Mouse (Mus musculus): ENCODE data around the gene Usp4. TPM values are rescaled to one million over a fixed set of nuclear protein-coding genes. Genes with fewer than 3 reads are reported as not detected.
"Not testable (repeated sequence)": the region's sequence is repeated elsewhere in the genome, so short reads cannot be mapped to it uniquely, and the experiment has no call there.

The Usp4 gene
- polyA plus RNA-seq, 1 experiment from 2014 or later, result 38.2 TPM

- Histone ChIP-seq H3K4me3 (ENCODE audit: low read depth, low read length) (peak overlapping the region; percentile 98), H3K9me3 (ENCODE audit: low read length) (no peaks in the 10 kb centered on the region), H3K4me2 (ENCODE audit: low read depth, low read length) (peak overlapping the region; percentile 87), H3K4me1 (ENCODE audit: insufficient read depth) (peaks cover 40% of the 10 kb centered on the region), H3K9ac (replicated peaks) (peak overlapping the region; percentile 99), H3K27me3 (ENCODE audit: insufficient read depth, low read length) (no peaks in the 10 kb centered on the region), H3K36me3 (replicated peaks; ENCODE audit: insufficient read depth, low read length) (peaks cover 20% of the 10 kb centered on the region), H3K27ac (ENCODE audit: low read depth) (peak overlapping the region; percentile 100)
- ATAC-seq (peak; percentile 75), DNase-seq (peak; percentile 91)
- under 1% methylated on average over 41 of the region's 51 CpGs for WGBS (ENCODE audit: insufficient replicate concordance)
- TF ChIP-seq CTCF (IDR thresholded peaks at IDR 0.05; ENCODE audit: low read depth), result no peak
- no peak for TF ChIP-seq EP300 (IDR thresholded peaks at IDR 0.05; ENCODE audit: low read depth)
Measured at GRCm38 (mm10) chr9:108306571-108306980, 41.1 kb upstream of the Usp4 start.

GRCm38 (mm10) chr9:108307021-108307807 lies 40.4 kb upstream of the Usp4 start:
- TF ChIP-seq EP300 (IDR thresholded peaks at IDR 0.05; ENCODE audit: low read depth), result no peak
- TF ChIP-seq CTCF (IDR thresholded peaks at IDR 0.05; ENCODE audit: low read depth), result no peak
- Histone ChIP-seq H3K4me3 (ENCODE audit: low read depth, low read length) (peak overlapping the region; percentile 98), H3K4me2 (ENCODE audit: low read depth, low read length) (peak overlapping the region; percentile 87), H3K27me3 (ENCODE audit: insufficient read depth, low read length) (no peaks in the 10 kb centered on the region), H3K9ac (replicated peaks) (peak overlapping the region; percentile 99), H3K4me1 (ENCODE audit: insufficient read depth) (peaks cover 43% of the 10 kb centered on the region), H3K9me3 (ENCODE audit: low read length) (no peaks in the 10 kb centered on the region), H3K36me3 (replicated peaks; ENCODE audit: insufficient read depth, low read length) (peaks cover 20% of the 10 kb centered on the region), H3K27ac (ENCODE audit: low read depth) (peak overlapping the region; percentile 100)
- DNase-seq, result no peak
- 4% methylated on average over 12 of the region's 12 CpGs for WGBS (ENCODE audit: insufficient replicate concordance)
- ATAC-seq, result no peak

DNA sequence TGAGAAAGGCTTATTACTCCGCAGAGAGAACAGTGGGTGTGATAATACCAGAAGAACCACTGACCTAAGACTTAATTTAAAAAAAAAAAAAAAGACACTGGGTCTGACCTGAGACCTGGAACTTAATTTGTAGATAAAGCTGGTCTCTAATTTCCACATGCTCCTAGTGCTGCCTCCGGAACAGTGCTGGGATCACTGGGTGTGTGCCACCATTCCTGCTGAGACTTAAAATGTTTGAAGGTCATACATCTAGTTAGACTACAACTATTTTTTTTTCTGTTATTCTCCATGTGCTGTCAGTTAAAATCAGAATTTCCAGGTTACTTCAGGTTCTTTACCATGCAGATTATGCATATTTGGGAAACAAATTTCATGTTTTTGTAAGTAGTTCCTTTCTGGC lies 39.5 kb upstream of the Usp4 start:
- Histone ChIP-seq H3K9me3 (ENCODE audit: low read length) (no peaks in the 10 kb centered on the region), H3K4me2 (ENCODE audit: low read depth, low read length) (peak overlapping the region; percentile 87), H3K27me3 (ENCODE audit: insufficient read depth, low read length) (no peaks in the 10 kb centered on the region), H3K4me1 (ENCODE audit: insufficient read depth) (peaks cover 39% of the 10 kb centered on the region), H3K36me3 (replicated peaks; ENCODE audit: insufficient read depth, low read length) (peaks cover 14% of the 10 kb centered on the region), H3K27ac (ENCODE audit: low read depth) (peak overlapping the region; percentile 64), H3K9ac (replicated peaks) (peak overlapping the region; percentile 67), H3K4me3 (ENCODE audit: low read depth, low read length) (peak overlapping the region; percentile 98)
- ATAC-seq (no peak), DNase-seq (no peak)
- 39% methylated on average over 2 of the region's 2 CpGs for WGBS (ENCODE audit: insufficient replicate concordance)
- TF ChIP-seq EP300 (IDR thresholded peaks at IDR 0.05; ENCODE audit: low read depth), result no peak
- TF ChIP-seq CTCF (IDR thresholded peaks at IDR 0.05; ENCODE audit: low read depth), result no peak

GRCm38 (mm10) chr9:108317572-108317971 lies 30.1 kb upstream of the Usp4 start:
- ATAC-seq (no peak), DNase-seq (no peak)
- Histone ChIP-seq H3K36me3 (replicated peaks; ENCODE audit: insufficient read depth, low read length) (peaks cover 33% of the 10 kb centered on the region), H3K27ac (ENCODE audit: low read depth) (no peak overlapping the region), H3K27me3 (ENCODE audit: insufficient read depth, low read length) (no peaks in the 10 kb centered on the region), H3K4me1 (ENCODE audit: insufficient read depth) (peaks cover 13% of the 10 kb centered on the region), H3K9me3 (ENCODE audit: low read length) (no peaks in the 10 kb centered on the region), H3K4me3 (ENCODE audit: low read depth, low read length) (no peak overlapping the region), H3K4me2 (ENCODE audit: low read depth, low read length) (no peak overlapping the region), H3K9ac (replicated peaks) (no peak overlapping the region)
- WGBS (ENCODE audit: insufficient replicate concordance), result 92% methylated on average over 3 of the region's 3 CpGs
- TF ChIP-seq EP300 (IDR thresholded peaks at IDR 0.05; ENCODE audit: low read depth) (no peak), CTCF (IDR thresholded peaks at IDR 0.05; ENCODE audit: low read depth) (peak; percentile 55)

DNA sequence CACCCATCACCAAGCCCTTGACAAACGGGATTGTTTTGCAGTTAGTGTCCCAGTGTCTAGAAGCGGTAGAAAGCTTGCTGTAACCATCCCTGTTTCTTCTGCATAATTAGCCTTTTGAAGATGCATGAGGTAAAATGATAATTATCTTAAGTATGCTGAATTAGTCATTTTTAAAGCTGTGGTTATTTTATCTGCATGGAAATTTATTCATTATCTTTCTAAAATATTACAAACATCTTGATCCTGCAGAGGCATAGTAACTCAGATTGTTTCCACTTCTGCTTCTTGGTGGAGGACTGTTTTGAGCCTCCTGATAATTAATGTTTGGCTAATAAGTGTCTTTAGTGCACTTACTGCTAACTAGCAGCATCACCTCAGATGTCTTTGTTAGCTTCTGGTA lies 29.2 kb upstream of the Usp4 start:
- 82% methylated on average over 2 of the region's 2 CpGs for WGBS (ENCODE audit: insufficient replicate concordance)

DNA sequence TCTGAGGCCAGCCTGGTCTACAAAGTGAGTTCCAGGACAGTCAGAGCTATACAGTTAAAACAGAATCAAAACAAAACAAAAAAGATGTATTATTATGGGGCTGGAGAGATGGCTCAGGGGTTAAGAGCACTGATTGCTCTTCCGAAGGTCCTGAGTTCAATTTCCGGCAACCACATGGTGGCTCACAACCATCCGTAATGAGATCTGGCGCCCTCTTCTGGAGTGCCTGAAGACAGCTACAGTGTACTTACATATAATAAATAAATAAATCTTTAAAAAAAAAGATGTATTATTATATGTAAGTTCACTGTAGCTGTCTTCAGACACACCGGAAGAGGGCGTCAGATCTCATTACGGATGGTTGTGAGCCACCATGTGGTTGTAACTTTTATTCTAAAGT lies 25.6 kb upstream of the Usp4 start:
- not testable (repeated sequence) for H3K4me3 ChIP-seq (ENCODE audit: low read depth, low read length); H3K9me3 ChIP-seq (ENCODE audit: low read length); H3K9ac ChIP-seq (replicated peaks); H3K4me2 ChIP-seq (ENCODE audit: low read depth, low read length); ATAC-seq; H3K27ac ChIP-seq (ENCODE audit: low read depth); DNase-seq; H3K27me3 ChIP-seq (ENCODE audit: insufficient read depth, low read length)
- Histone ChIP-seq H3K36me3 (replicated peaks; ENCODE audit: insufficient read depth, low read length) (peaks cover 30% of the 10 kb centered on the region), H3K4me1 (ENCODE audit: insufficient read depth) (peaks cover 14% of the 10 kb centered on the region)
- 85% methylated on average over 7 of the region's 7 CpGs for WGBS (ENCODE audit: insufficient replicate concordance)
- TF ChIP-seq CTCF (IDR thresholded peaks at IDR 0.05; ENCODE audit: low read depth), result peak; percentile 39

More for the DNA sequence above, 29.2 kb upstream of the Usp4 start:
- Histone ChIP-seq H3K4me3 (ENCODE audit: low read depth, low read length) (no peak overlapping the region), H3K9me3 (ENCODE audit: low read length) (no peaks in the 10 kb centered on the region), H3K27ac (ENCODE audit: low read depth) (no peak overlapping the region), H3K4me2 (ENCODE audit: low read depth, low read length) (no peak overlapping the region), H3K9ac (replicated peaks) (no peak overlapping the region), H3K36me3 (replicated peaks; ENCODE audit: insufficient read depth, low read length) (peaks cover 33% of the 10 kb centered on the region), H3K27me3 (ENCODE audit: insufficient read depth, low read length) (no peaks in the 10 kb centered on the region), H3K4me1 (ENCODE audit: insufficient read depth) (peaks cover 13% of the 10 kb centered on the region)
- DNase-seq (no peak), ATAC-seq (no peak)
- TF ChIP-seq EP300 (IDR thresholded peaks at IDR 0.05; ENCODE audit: low read depth), result no peak
- TF ChIP-seq CTCF (IDR thresholded peaks at IDR 0.05; ENCODE audit: low read depth), result no peak
